ENCODE assay signal across 18 mouse cellular contexts in genomic region chr8:47495428-47495827, GRCm38 (mm10). TPM values are rescaled to one million over a fixed set of nuclear protein-coding genes. Genes with fewer than 3 reads are reported as not detected.
DNase-seq lines count a peak whose midpoint lies in the region; ATAC-seq lines count a peak whose summit lies in the region.
"Had no signal": no experiment of that assay in that cellular context is flagged by ENCODE, and none has a peak within 500 bp of the region (broad histone marks: within the 10 kb centered on the region; RNA-seq: fewer than 3 reads in every experiment).

No protein-coding gene starts in this region.

- peak; percentile 58; the same call in 1 of the 2 replicates for ATAC-seq in heart, embryonic 15.5 days (replicated peaks; ENCODE audit: insufficient number of reproducible peaks, insufficient read depth, low FRiP score, low read depth)
- ATAC-seq in kidney, embryonic 16.5 days (ENCODE audit: low FRiP score, low TSS enrichment), result no peak
- ATAC-seq: forebrain, embryonic 15.5 days had no signal

- no peak overlapping the region for H3K4me2 ChIP-seq in heart, embryonic 15.5 days
- no peak overlapping the region for H3K4me2 ChIP-seq in kidney, embryonic 16.5 days (replicated peaks; ENCODE audit: low read depth, low read length)
- H3K4me2 ChIP-seq: embryonic facial prominence, embryonic 12.5 days; forebrain, embryonic 15.5 days; heart, embryonic 12.5 days; hindbrain, embryonic 15.5 days had no signal

- H3K4me1 ChIP-seq in heart, embryonic 15.5 days (replicated peaks), result no peaks in the 10 kb centered on the region; the same call in 1 of the 2 replicates
- peaks cover 13% of the 10 kb centered on the region; the same call in 1 of the 2 replicates for H3K4me1 ChIP-seq in kidney, embryonic 16.5 days (ENCODE audit: insufficient read depth, low read length)
- H3K4me1 ChIP-seq: embryonic facial prominence, embryonic 12.5 days; forebrain, embryonic 15.5 days; hindbrain, embryonic 15.5 days had no signal

- H3K9me3 ChIP-seq in heart, embryonic 15.5 days (replicated peaks), result no peaks in the 10 kb centered on the region
- H3K9me3 ChIP-seq in kidney, embryonic 16.5 days (ENCODE audit: low read length), result no peaks in the 10 kb centered on the region
- H3K9me3 ChIP-seq: embryonic facial prominence, embryonic 12.5 days; forebrain, embryonic 15.5 days; heart, embryonic 12.5 days; hindbrain, embryonic 15.5 days had no signal

- H3K4me3 ChIP-seq in heart, embryonic 15.5 days, result no peak overlapping the region
- no peak overlapping the region for H3K4me3 ChIP-seq in kidney, embryonic 16.5 days (ENCODE audit: low read length)
- H3K4me3 ChIP-seq: embryonic facial prominence, embryonic 12.5 days; forebrain, embryonic 15.5 days; heart, embryonic 12.5 days; hindbrain, embryonic 15.5 days had no signal

- peaks cover 64% of the 10 kb centered on the region for H3K36me3 ChIP-seq in heart, embryonic 15.5 days
- peaks cover 29% of the 10 kb centered on the region for H3K36me3 ChIP-seq in kidney, embryonic 16.5 days (ENCODE audit: insufficient read depth, low read length)

- 57% methylated on average over 6 of the region's 6 CpGs for WGBS in heart, embryonic 15.5 days
- WGBS in kidney, embryonic 16.5 days, result 76% methylated on average over 6 of the region's 6 CpGs

- H3K9ac ChIP-seq in heart, embryonic 15.5 days, result no peak overlapping the region
- H3K9ac ChIP-seq in kidney, embryonic 16.5 days (replicated peaks; ENCODE audit: low read length), result no peak overlapping the region
- H3K9ac ChIP-seq: embryonic facial prominence, embryonic 12.5 days; forebrain, embryonic 15.5 days; heart, embryonic 12.5 days; hindbrain, embryonic 15.5 days had no signal

- H3K27me3 ChIP-seq in heart, embryonic 15.5 days, result no peaks in the 10 kb centered on the region
- no peaks in the 10 kb centered on the region for H3K27me3 ChIP-seq in kidney, embryonic 16.5 days (ENCODE audit: insufficient read depth, low read length)
- H3K27me3 ChIP-seq: embryonic facial prominence, embryonic 12.5 days; forebrain, embryonic 15.5 days; heart, embryonic 12.5 days; hindbrain, embryonic 15.5 days had no signal

- H3K27ac ChIP-seq in heart, embryonic 15.5 days, result no peak overlapping the region
- peak overlapping the region; percentile 82 for H3K27ac ChIP-seq in kidney, embryonic 16.5 days (ENCODE audit: low read length)
- H3K27ac ChIP-seq: embryonic facial prominence, embryonic 12.5 days; forebrain, embryonic 15.5 days; hindbrain, embryonic 15.5 days had no signal

- DNase-seq in heart, adult 8-10 months (ENCODE audit: low spot score), result no peak
- no peak for DNase-seq in kidney, postnatal 4 days
- DNase-seq in testis, postnatal 10 days (ENCODE audit: low spot score), result peak; percentile 21
- no peak for DNase-seq in testis, postnatal 14 days (ENCODE audit: low spot score)
- no peak for DNase-seq in cerebellum, adult 18-20 months
- DNase-seq: adrenal gland, adult 8-10 months; adrenal gland, postnatal 36 days; cerebellum, adult 11 months; cerebellum, adult 9-10 months; cerebellum, postnatal 25 days; gastrocnemius, postnatal 36 days; heart, postnatal 14 days had no signal

RNA-seq across cellular contexts. Expression of gene Trappc11, which starts 37.8 kb away (rescaled TPM):
- polyA plus RNA-seq in heart, embryonic 15.5 days (2015; fragmentation: Nextera tagmentation; extraction: Ambion mirVana), result 18.7 and 22.0 TPM in 2 replicates
- 10 to 100 TPM; 20.1 to 21.7 (median 20.8) TPM for total RNA-seq in heart, adult 8-10 months (2022)
- polyA plus RNA-seq in kidney, embryonic 16.5 days (2015; fragmentation: Nextera tagmentation; extraction: Ambion mirVana), result 36.7 and 38.8 TPM in 2 replicates

RNA-seq across cellular contexts. Expression of gene Rwdd4a, which starts 38.0 kb away (rescaled TPM):
- polyA plus RNA-seq in heart, embryonic 15.5 days (2015; fragmentation: Nextera tagmentation; extraction: Ambion mirVana), result 25.5 and 30.7 TPM in 2 replicates
- total RNA-seq in heart, adult 8-10 months (2022), result 10 to 100 TPM; 53.3 to 70.3 (median 58.0) TPM
- polyA plus RNA-seq in kidney, embryonic 16.5 days (2015; fragmentation: Nextera tagmentation; extraction: Ambion mirVana), result 38.2 and 38.6 TPM in 2 replicates

RNA-seq across cellular contexts. Expression of gene Stox2, which starts 49.3 kb away (rescaled TPM):
- 8.7 and 9.4 TPM in 2 replicates for polyA plus RNA-seq in heart, embryonic 15.5 days (2015; fragmentation: Nextera tagmentation; extraction: Ambion mirVana)
- total RNA-seq in heart, adult 8-10 months (2022), result 10 to 100 TPM in 2 of 4 experiments, 1 to 10 TPM in 2; 8.4 to 10.6 (median 10.0) TPM
- 9.4 and 13.8 TPM in 2 replicates for polyA plus RNA-seq in kidney, embryonic 16.5 days (2015; fragmentation: Nextera tagmentation; extraction: Ambion mirVana)
